Mouse (Mus musculus): ENCODE data around the gene Cd81.

- TF ChIP-seq FOSL1 (IDR thresholded peaks at IDR 0.05; ENCODE audit: insufficient read depth, low read length, poor library complexity, severe bottlenecking) (no peak), USF1 (IDR thresholded peaks at IDR 0.05; ENCODE audit: low read depth) (no peak)
These were observed 34.6 kb downstream of the Cd81 start for GRCm38 (mm10) chr7:143087070-143087579.

All from C2C12 (cell line).